Mouse (Mus musculus) midbrain, postnatal 0 days (tissue): Measurements from ENCODE around the gene Hspb1. TPM values are rescaled to one million over a fixed set of nuclear protein-coding genes. Genes with fewer than 3 reads are reported as not detected.

Source experiments
- ATAC-seq: fragments of 200-750 bp; cut with Nextera tagmentation; 2 replicates; pipeline ENCODE4 v1.8.0; 2017; ENCODE audit warnings: moderate number of reproducible peaks, mild to moderate bottlenecking, moderate TSS enrichment, moderate library complexity; ENCODE audit not compliant: low FRiP score
- DNase-seq: peaks from one replicate; pipeline ENCODE4 v3.0.0-alpha.2; 2015; ENCODE audit warnings: low spot score
- H3K27ac ChIP-seq: fragments of 300-500 bp; sonication (generic); 2 replicates; pipeline ENCODE4 v1.5.1; 2014; ENCODE audit warnings: low read depth, mild to moderate bottlenecking, low read length, mixed read lengths
- H3K27me3 ChIP-seq: fragments of 300-500 bp; sonication (generic); 2 replicates; pipeline ENCODE4 v1.6.1; 2014; ENCODE audit warnings: low read length, control low read depth, mixed read lengths; ENCODE audit not compliant: insufficient read depth
- H3K36me3 ChIP-seq: fragments of 300-500 bp; sonication (generic); 2 replicates; pipeline ENCODE4 v1.6.1; 2014; ENCODE audit warnings: low read length, control low read depth, mixed read lengths; ENCODE audit not compliant: insufficient read depth
- H3K4me1 ChIP-seq: fragments of 300-500 bp; sonication (generic); 2 replicates; pipeline ENCODE4 v1.6.1; 2014; ENCODE audit warnings: mild to moderate bottlenecking, control low read depth, antibody characterized with exemption, low read length, mixed read lengths; ENCODE audit not compliant: insufficient read depth
- H3K4me2 ChIP-seq: fragments of 300-500 bp; sonication (generic); 2 replicates; pipeline ENCODE4 v1.6.1; 2014; ENCODE audit warnings: low read depth, mild to moderate bottlenecking, low read length, mixed read lengths; ENCODE audit not compliant: poor library complexity, severe bottlenecking
- H3K4me3 ChIP-seq: fragments of 300-500 bp; sonication (generic); 2 replicates; pipeline ENCODE4 v1.5.1; 2014; ENCODE audit warnings: low read depth, mild to moderate bottlenecking, low read length, moderate library complexity
- H3K9ac ChIP-seq: fragments of 300-500 bp; sonication (generic); replicated peaks from 2 replicates; pipeline ENCODE4 v1.6.1; 2014; ENCODE audit warnings: mild to moderate bottlenecking, low read length, moderate library complexity, mixed read lengths; ENCODE audit not compliant: poor library complexity, severe bottlenecking
- H3K9me3 ChIP-seq: fragments of 300-500 bp; sonication (generic); 2 replicates; pipeline ENCODE4 v1.6.1; 2016; ENCODE audit warnings: low read length, control low read depth
- CTCF ChIP-seq: IDR thresholded peaks from 2 replicates; pipeline ENCODE4 v1.5.1; 2016; ENCODE audit warnings: antibody characterized with exemption, mild to moderate bottlenecking
- WGBS: fragments of 180-500 bp; shearing (Covaris S2); extraction: QIAGEN DNeasy Blood & Tissue Kit; methylation state at CpG from one replicate; pipeline ENCODE4 v1.1.7; 2014; 5-methylcytosine and 5-hydroxymethylcytosine counted together
- polyA plus RNA-seq: library from polyadenylated mRNA; unstranded; fragments of >200 nt; fragmentation: Nextera tagmentation; extraction: Ambion mirVana; gene quantifications from 2 replicates; pipeline ENCODE4 v1.2.1, GENCODE M21; 2015
- total RNA-seq: library from RNA; depleted of rRNA; stranded (reverse); fragments of >200 nt; gene quantifications from 2 replicates; pipeline ENCODE4 v1.2.3, GENCODE M21; 2014; rRNA removed

Gene Hspb1
- total and polyA plus RNA-seq, 2 experiments from 2014 or later: 19.2 to 28.8 TPM

GRCm38 (mm10) chr5:135934481-135935175 is 46.9 kb downstream of the Hspb1 start, which contains the start of gene Ywhag:
Gene Ywhag (minus strand): TSS chr5:135934616.
- ATAC-seq: peak; percentile 94
- peak; percentile 82 for TF ChIP-seq CTCF
- Histone ChIP-seq H3K4me2 (peak within 1 kb of the TSS; percentile 54), H3K9me3 (no peaks in the 10 kb centered on the region), H3K4me1 (no peaks in the 10 kb centered on the region; the same call in 1 of the 2 replicates), H3K36me3 (0 out of 2 replicates have a peak, but pooled peaks cover 7% of the 10 kb centered on the region), H3K9ac (peak within 1 kb of the TSS; percentile 97), H3K27me3 (no peaks in the 10 kb centered on the region), H3K27ac (peak within 1 kb of the TSS; percentile 99), H3K4me3 (peak within 1 kb of the TSS; percentile 65)
- peak; percentile 98 for DNase-seq
- 0% methylated on average over 46 of the region's 48 CpGs for WGBS

GRCm38 (mm10) chr5:135935176-135935523 is 47.4 kb downstream of the Hspb1 start:
- ATAC-seq: peak; percentile 11; the same call in 1 of the 2 replicates
- WGBS: 50% methylated on average over 7 of the region's 7 CpGs

GRCm38 (mm10) chr5:135935641-135936190 is 48.0 kb downstream of the Hspb1 start:
- Histone ChIP-seq H3K27me3 (no peaks in the 10 kb centered on the region), H3K4me1 (no peaks in the 10 kb centered on the region; the same call in 1 of the 2 replicates), H3K9me3 (no peaks in the 10 kb centered on the region), H3K4me2 (no peak overlapping the region; the same call in 1 of the 2 replicates), H3K36me3 (0 out of 2 replicates have a peak, but pooled peaks cover 7% of the 10 kb centered on the region), H3K27ac (peak overlapping the region; percentile 99; the same call in 1 of the 2 replicates), H3K9ac (no peak overlapping the region), H3K4me3 (no peak overlapping the region)
- TF ChIP-seq CTCF: no peak
- no peak for DNase-seq
- no peak for ATAC-seq
- 80% methylated on average over 6 of the region's 6 CpGs for WGBS

More at GRCm38 (mm10) chr5:135935176-135935523, 47.4 kb downstream of the Hspb1 start:
- H3K27me3 ChIP-seq: no peaks in the 10 kb centered on the region
- peak overlapping the region; percentile 54 for H3K4me2 ChIP-seq
- H3K36me3 ChIP-seq: 0 out of 2 replicates have a peak, but pooled peaks cover 7% of the 10 kb centered on the region
- peak overlapping the region; percentile 99 for H3K27ac ChIP-seq
- H3K4me1 ChIP-seq: no peaks in the 10 kb centered on the region; the same call in 1 of the 2 replicates
- DNase-seq: no peak
- peak overlapping the region; percentile 65 for H3K4me3 ChIP-seq
- H3K9ac ChIP-seq: peak overlapping the region; percentile 97; the same call in 1 of the 2 replicates
- no peaks in the 10 kb centered on the region for H3K9me3 ChIP-seq
- TF ChIP-seq CTCF: no peak

Other genes with a start within 250 kb of the Hspb1 start
- 75.2 and 85.5 TPM in 2 replicates for gene Por, start 217.9 kb upstream of the Hspb1 start, total RNA-seq
- gene Por, start 217.9 kb upstream of the Hspb1 start, polyA plus RNA-seq: 94.1 and 96.5 TPM in 2 replicates
- 44.9 and 67.3 TPM in 2 replicates for gene Tmem120a, start 143.5 kb upstream of the Hspb1 start, total RNA-seq
- 99.2 and 100 TPM in 2 replicates for gene Tmem120a, start 143.5 kb upstream of the Hspb1 start, polyA plus RNA-seq
- gene Styxl1, start 109.5 kb upstream of the Hspb1 start, total RNA-seq: not detected in 2 replicates
- 0.33 and 0.44 TPM in 2 replicates for gene Styxl1, start 109.5 kb upstream of the Hspb1 start, polyA plus RNA-seq
- 158 and 172 TPM in 2 replicates for gene Mdh2, start 109.4 kb upstream of the Hspb1 start, total RNA-seq
- gene Mdh2, start 109.4 kb upstream of the Hspb1 start, polyA plus RNA-seq: 656 and 707 TPM in 2 replicates
- 85.2 and 123 TPM in 2 replicates for gene Srrm3, start 81.0 kb upstream of the Hspb1 start, total RNA-seq
- gene Srrm3, start 81.0 kb upstream of the Hspb1 start, polyA plus RNA-seq: 52.5 and 58.8 TPM in 2 replicates
- gene Ywhag, start 46.7 kb downstream of the Hspb1 start, total RNA-seq: 357 and 411 TPM in 2 replicates
- gene Ywhag, start 46.7 kb downstream of the Hspb1 start, polyA plus RNA-seq: 906 and 919 TPM in 2 replicates
- 8.0 and 8.9 TPM in 2 replicates for gene Ssc4d, start 86.6 kb downstream of the Hspb1 start, total RNA-seq
- 3.6 TPM in 2 replicates for gene Ssc4d, start 86.6 kb downstream of the Hspb1 start, polyA plus RNA-seq
- gene Zp3, start 92.2 kb downstream of the Hspb1 start, total RNA-seq: 0.99 TPM in 1 of 2 replicates, not detected in the other
- gene Zp3, start 92.2 kb downstream of the Hspb1 start, polyA plus RNA-seq: 0.21 and 0.27 TPM in 2 replicates
- gene Dtx2, start 106.9 kb downstream of the Hspb1 start, total RNA-seq: 22.3 and 25.4 TPM in 2 replicates
- 20.1 and 20.5 TPM in 2 replicates for gene Dtx2, start 106.9 kb downstream of the Hspb1 start, polyA plus RNA-seq
- not detected in 2 replicates for gene Upk3b, start 150.6 kb downstream of the Hspb1 start, total RNA-seq
- gene Upk3b, start 150.6 kb downstream of the Hspb1 start, polyA plus RNA-seq: not detected in 2 replicates
- gene Upk3bl, start 166.6 kb downstream of the Hspb1 start, total RNA-seq: not detected in 2 replicates
- gene Upk3bl, start 166.6 kb downstream of the Hspb1 start, polyA plus RNA-seq: not detected in 2 replicates
- gene Rasa4, start 196.0 kb downstream of the Hspb1 start, total RNA-seq: 30.6 and 31.3 TPM in 2 replicates
- 26.8 and 29.6 TPM in 2 replicates for gene Rasa4, start 196.0 kb downstream of the Hspb1 start, polyA plus RNA-seq
- gene Polr2j, start 228.7 kb downstream of the Hspb1 start, total RNA-seq: 129 and 142 TPM in 2 replicates
- 230 and 237 TPM in 2 replicates for gene Polr2j, start 228.7 kb downstream of the Hspb1 start, polyA plus RNA-seq
- 25.4 and 33.2 TPM in 2 replicates for gene Lrwd1, start 248.2 kb downstream of the Hspb1 start, total RNA-seq
- gene Lrwd1, start 248.2 kb downstream of the Hspb1 start, polyA plus RNA-seq: 16.3 and 16.5 TPM in 2 replicates
- 16.7 and 21.2 TPM in 2 replicates for gene Alkbh4, start 248.2 kb downstream of the Hspb1 start, total RNA-seq
- 15.0 and 17.6 TPM in 2 replicates for gene Alkbh4, start 248.2 kb downstream of the Hspb1 start, polyA plus RNA-seq